Mouse (Mus musculus) olfactory bulb, adult 2 months (tissue): ENCODE results near the gene Uhrf1bp1l. TPM values are rescaled to one million over a fixed set of nuclear protein-coding genes. Genes with fewer than 3 reads are reported as not detected.

Experiments used
- H3K27ac ChIP-seq: fragments of 200-500 bp; 2 replicates; pipeline ENCODE4 v1.5.1; 2012; ENCODE audit warnings: low read depth, low read length; ENCODE audit not compliant: insufficient read depth
- H3K4me1 ChIP-seq: fragments of 200-500 bp; 2 replicates; pipeline ENCODE4 v1.6.1; 2012; ENCODE audit warnings: low read length; ENCODE audit not compliant: control insufficient read depth, insufficient read depth
- H3K4me3 ChIP-seq: fragments of 200-500 bp; 2 replicates; pipeline ENCODE4 v1.5.1; 2012; ENCODE audit warnings: mild to moderate bottlenecking, low read depth, low read length, moderate library complexity; ENCODE audit not compliant: insufficient read depth
- CTCF ChIP-seq: fragments of 200-500 bp; IDR thresholded peaks from 2 replicates; pipeline ENCODE4 v1.5.1; 2012; ENCODE audit warnings: low read depth, mild to moderate bottlenecking, low read length, moderate library complexity; ENCODE audit not compliant: insufficient read depth
- POLR2A ChIP-seq: fragments of 200-500 bp; IDR thresholded peaks from 2 replicates; pipeline ENCODE4 v1.6.1; 2012; ENCODE audit warnings: mild to moderate bottlenecking, low read depth, low read length, moderate library complexity; ENCODE audit not compliant: insufficient read depth
- WGBS: fragments of 180-500 bp; shearing (Covaris S2); methylation state at CpG from one replicate; pipeline ENCODE4 v1.1.7; 2018; 5-methylcytosine and 5-hydroxymethylcytosine counted together
- polyA plus RNA-seq: library from polyadenylated mRNA; stranded (reverse); fragments of >200 nt; gene quantifications from 2 replicates; pipeline ENCODE4 v1.2.4, GENCODE M21; 2012; ENCODE audit warnings: low replicate concordance; ENCODE audit not compliant: missing spikeins, insufficient read depth, insufficient read length

The Uhrf1bp1l gene
- polyA plus RNA-seq, 1 experiment: 264 TPM

GRCm38 (mm10) chr10:89791870-89792269 lies 47.1 kb downstream of the Uhrf1bp1l start:
- WGBS: 94% methylated on average over 4 of the region's 4 CpGs
- H3K4me1 ChIP-seq: no peaks in the 10 kb centered on the region
- TF ChIP-seq POLR2A: no peak
- TF ChIP-seq CTCF: no peak
- no peak overlapping the region for H3K27ac ChIP-seq
- H3K4me3 ChIP-seq: no peak overlapping the region

GRCm38 (mm10) chr10:89794121-89794520 lies 49.3 kb downstream of the Uhrf1bp1l start:
- Histone ChIP-seq H3K4me1 (no peaks in the 10 kb centered on the region), H3K27ac (no peak overlapping the region), H3K4me3 (no peak overlapping the region)
- 71% methylated on average over 6 of the region's 6 CpGs for WGBS
- TF ChIP-seq CTCF (no peak), POLR2A (no peak)

GRCm38 (mm10) chr10:89819146-89819545 lies 74.4 kb downstream of the Uhrf1bp1l start:
- 64% methylated on average over 4 of the region's 4 CpGs for WGBS
- TF ChIP-seq POLR2A (no peak), CTCF (no peak)
- H3K4me1 ChIP-seq: no peaks in the 10 kb centered on the region
- H3K4me3 ChIP-seq: no peak overlapping the region
- H3K27ac ChIP-seq: no peak overlapping the region

- Histone ChIP-seq H3K4me1 (no peaks in the 10 kb centered on the region), H3K4me3 (no peak overlapping the region), H3K27ac (no peak overlapping the region)
- TF ChIP-seq POLR2A (no peak), CTCF (no peak)
- WGBS: 40% methylated on average over 2 of the region's 2 CpGs
These were observed 79.1 kb downstream of the Uhrf1bp1l start for GRCm38 (mm10) chr10:89823906-89824305.

GRCm38 (mm10) chr10:89826896-89827295 lies 82.1 kb downstream of the Uhrf1bp1l start:
- 76% methylated on average over 3 of the region's 3 CpGs for WGBS
- Histone ChIP-seq H3K4me3 (no peak overlapping the region), H3K4me1 (no peaks in the 10 kb centered on the region), H3K27ac (no peak overlapping the region)
- TF ChIP-seq CTCF (no peak), POLR2A (no peak)

GRCm38 (mm10) chr10:89832334-89832733 lies 87.5 kb downstream of the Uhrf1bp1l start:
- Histone ChIP-seq H3K4me3 (no peak overlapping the region), H3K27ac (no peak overlapping the region), H3K4me1 (peaks cover 4% of the 10 kb centered on the region; the same call in 1 of the 2 replicates)
- no peak for TF ChIP-seq POLR2A
- no peak for TF ChIP-seq CTCF
- WGBS: 54% methylated on average over 4 of the region's 4 CpGs

- Histone ChIP-seq H3K4me3 (no peak overlapping the region), H3K4me1 (peaks cover 4% of the 10 kb centered on the region; the same call in 1 of the 2 replicates), H3K27ac (no peak overlapping the region)
- no peak for TF ChIP-seq POLR2A
- TF ChIP-seq CTCF: no peak
- 73% methylated on average over 10 of the region's 10 CpGs for WGBS
These were observed 88.4 kb downstream of the Uhrf1bp1l start for GRCm38 (mm10) chr10:89833166-89833565.

GRCm38 (mm10) chr10:89837476-89837875 lies 92.7 kb downstream of the Uhrf1bp1l start:
- no peak overlapping the region for H3K27ac ChIP-seq
- TF ChIP-seq CTCF (no peak), POLR2A (no peak)
- H3K4me1 ChIP-seq: peaks cover 2% of the 10 kb centered on the region; the same call in 1 of the 2 replicates
- H3K4me3 ChIP-seq: no peak overlapping the region
- 38% methylated on average over 3 of the region's 3 CpGs for WGBS

GRCm38 (mm10) chr10:89838834-89839233 lies 94.0 kb downstream of the Uhrf1bp1l start:
- TF ChIP-seq POLR2A (no peak), CTCF (no peak)
- Histone ChIP-seq H3K4me1 (no peaks in the 10 kb centered on the region), H3K27ac (no peak overlapping the region), H3K4me3 (no peak overlapping the region)
- 90% methylated on average over 3 of the region's 3 CpGs for WGBS

GRCm38 (mm10) chr10:89850951-89851350 lies 106.2 kb downstream of the Uhrf1bp1l start:
- H3K27ac ChIP-seq: no peak overlapping the region
- TF ChIP-seq POLR2A (no peak), CTCF (no peak)
- no peaks in the 10 kb centered on the region for H3K4me1 ChIP-seq
- H3K4me3 ChIP-seq: no peak overlapping the region
- WGBS: 94% methylated on average over 6 of the region's 6 CpGs
